Mouse (Mus musculus): ENCODE measurements around the gene Rrp12. TPM values are rescaled to one million over a fixed set of nuclear protein-coding genes. Genes with fewer than 3 reads are reported as not detected.
A peak's percentile ranks its signal among the peaks of the same experiment; 100 is the strongest.

Gene Rrp12
- total RNA-seq, 2 experiments from 2014 or later = 33.4 to 34.2 TPM

DNA sequence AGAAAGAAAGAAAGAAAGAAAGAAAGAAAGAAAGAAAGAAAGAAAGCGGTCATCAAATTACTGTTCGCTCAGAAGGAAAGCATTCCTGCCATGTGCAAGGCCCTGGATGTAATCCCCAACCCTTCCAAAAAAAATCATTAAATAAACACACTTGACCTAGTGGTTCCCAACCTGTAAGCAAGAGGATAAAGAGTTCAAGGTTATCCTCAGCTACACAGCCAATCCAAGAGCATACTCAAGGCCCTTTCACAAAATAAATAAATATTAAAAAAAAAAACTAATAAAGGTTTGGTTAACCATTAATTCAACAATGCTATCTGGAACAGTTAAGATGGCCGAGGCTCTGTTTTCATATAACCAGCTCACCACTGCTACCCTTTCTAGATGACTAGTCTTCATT lies 67.0 kb downstream of the Rrp12 start:
- no peak for TF ChIP-seq CTCF (conservative IDR thresholded peaks at IDR 0.05)
- no peak for DNase-seq (ENCODE audit: low spot score in 2 of 2)
- Histone ChIP-seq H3K4me3 (peak overlapping the region; percentile 80), H3K27ac (peak overlapping the region; percentile 98)

DNA sequence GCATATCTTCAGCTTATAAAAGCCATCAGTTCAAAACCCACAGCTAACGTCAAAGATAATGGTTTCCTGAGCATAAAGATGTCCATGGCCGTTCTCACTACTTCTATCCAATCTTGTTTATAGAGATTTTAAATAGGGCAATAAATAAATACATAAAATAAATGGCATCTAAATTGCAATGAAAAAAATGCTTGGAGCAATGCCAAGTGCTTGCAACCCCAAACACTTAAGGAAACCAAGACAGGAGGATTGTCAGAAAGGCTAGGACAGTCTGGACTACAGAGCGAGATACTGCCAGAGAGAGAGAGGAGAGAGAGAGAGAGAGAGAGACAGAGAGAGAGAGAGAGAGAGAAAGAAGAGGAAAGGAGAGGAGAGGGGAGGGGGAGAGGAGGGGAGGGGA lies 69.4 kb downstream of the Rrp12 start:
- DNase-seq (ENCODE audit: low spot score in 2 of 2) = no peak
- no peak for TF ChIP-seq CTCF (conservative IDR thresholded peaks at IDR 0.05)
- no peak overlapping the region for H3K27ac ChIP-seq
- H3K4me3 ChIP-seq = no peak overlapping the region

DNA sequence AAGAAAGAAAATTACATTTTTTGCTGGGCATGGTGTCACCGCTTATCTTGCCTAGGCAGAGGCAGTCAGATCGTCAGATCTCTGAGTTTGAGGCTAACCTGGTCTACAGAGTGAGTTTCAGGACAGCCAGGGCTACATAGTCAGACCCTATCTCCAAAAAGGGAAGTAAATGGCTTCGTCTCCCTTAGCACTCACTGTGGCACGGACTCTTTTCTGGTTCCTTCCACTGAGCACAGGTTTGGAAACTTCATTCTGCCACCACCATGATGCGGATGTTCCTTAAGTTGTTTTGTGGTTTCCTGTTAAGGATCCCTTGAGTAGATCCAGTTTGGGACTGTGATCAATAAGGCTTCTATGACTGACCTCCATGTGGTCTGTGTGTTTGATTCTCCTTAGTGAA lies 71.0 kb downstream of the Rrp12 start:
- no peak for DNase-seq (ENCODE audit: low spot score in 2 of 2)
- H3K4me3 ChIP-seq = no peak overlapping the region
- TF ChIP-seq CTCF (conservative IDR thresholded peaks at IDR 0.05) = no peak

DNA sequence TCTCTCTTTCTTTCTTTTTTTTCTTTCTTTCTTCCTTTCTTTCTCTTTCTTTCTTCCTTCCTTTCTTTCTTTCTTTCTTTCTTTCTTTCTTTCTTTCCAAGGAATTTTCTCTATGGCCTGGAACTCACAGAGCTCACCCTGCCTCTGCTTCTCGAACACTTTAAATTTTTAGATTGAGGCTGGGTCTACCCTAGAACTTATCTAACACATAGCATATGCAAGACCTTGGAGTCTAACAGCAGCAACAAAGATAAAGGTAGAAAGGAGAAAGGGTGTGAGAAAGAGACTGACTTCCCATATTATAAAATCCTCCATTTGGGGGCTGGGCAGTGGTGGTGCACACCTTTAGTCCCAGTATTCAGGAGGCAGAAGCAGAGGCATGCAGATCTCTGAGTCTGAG lies 73.4 kb downstream of the Rrp12 start:
- Histone ChIP-seq H3K27ac (no peak overlapping the region), H3K4me3 (no peak overlapping the region)
- no peak for TF ChIP-seq CTCF (conservative IDR thresholded peaks at IDR 0.05)
- no peak for DNase-seq (ENCODE audit: low spot score in 2 of 2)

More for the DNA sequence above, 71.0 kb downstream of the Rrp12 start:
- no peak overlapping the region for H3K27ac ChIP-seq

DNA sequence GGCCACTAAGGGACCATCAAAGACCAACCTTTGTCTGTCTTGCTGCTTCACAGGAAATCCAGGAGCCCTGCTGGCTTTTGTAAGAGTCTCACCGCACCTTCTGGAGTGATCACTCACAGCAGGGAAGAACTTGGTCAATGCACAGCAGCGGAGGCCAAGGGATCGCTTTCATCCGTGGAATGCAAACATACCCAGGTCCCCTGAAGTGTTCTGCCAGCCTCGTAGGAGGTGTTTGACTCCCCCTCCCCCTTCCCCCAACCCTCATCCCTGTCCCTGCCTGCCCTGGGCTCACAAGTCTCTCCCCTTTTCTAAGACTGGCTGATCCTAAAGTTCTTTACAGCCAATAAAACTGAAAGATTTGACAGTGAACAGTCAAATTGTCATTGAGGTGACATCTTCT lies 74.5 kb downstream of the Rrp12 start:
- no peak for TF ChIP-seq CTCF (conservative IDR thresholded peaks at IDR 0.05)
- Histone ChIP-seq H3K27ac (no peak overlapping the region), H3K4me3 (no peak overlapping the region)
- DNase-seq (ENCODE audit: low spot score in 2 of 2) = no peak

DNA sequence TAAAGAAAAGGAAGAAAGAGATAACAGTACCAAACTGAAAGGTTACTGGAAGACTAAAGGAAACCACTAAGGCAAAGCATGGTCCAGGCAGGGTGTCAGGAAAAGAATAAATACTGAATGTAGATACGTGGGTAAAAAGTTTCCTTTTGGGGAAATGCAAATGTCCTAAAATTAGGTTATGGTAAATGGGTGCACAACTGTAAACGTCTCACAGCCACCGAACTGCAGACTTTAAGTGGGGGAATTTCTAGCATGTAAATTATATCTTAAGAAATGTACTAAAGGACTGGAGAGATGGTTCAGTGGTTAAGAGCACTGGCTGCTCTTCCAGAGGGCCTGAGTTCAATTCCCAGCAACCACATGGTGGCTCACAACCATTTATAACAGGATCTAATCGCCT lies 77.2 kb downstream of the Rrp12 start:
- H3K27ac ChIP-seq = no peak overlapping the region
- DNase-seq (ENCODE audit: low spot score in 2 of 2) = no peak
- H3K4me3 ChIP-seq = no peak overlapping the region
- no peak for TF ChIP-seq CTCF (conservative IDR thresholded peaks at IDR 0.05)

DNA sequence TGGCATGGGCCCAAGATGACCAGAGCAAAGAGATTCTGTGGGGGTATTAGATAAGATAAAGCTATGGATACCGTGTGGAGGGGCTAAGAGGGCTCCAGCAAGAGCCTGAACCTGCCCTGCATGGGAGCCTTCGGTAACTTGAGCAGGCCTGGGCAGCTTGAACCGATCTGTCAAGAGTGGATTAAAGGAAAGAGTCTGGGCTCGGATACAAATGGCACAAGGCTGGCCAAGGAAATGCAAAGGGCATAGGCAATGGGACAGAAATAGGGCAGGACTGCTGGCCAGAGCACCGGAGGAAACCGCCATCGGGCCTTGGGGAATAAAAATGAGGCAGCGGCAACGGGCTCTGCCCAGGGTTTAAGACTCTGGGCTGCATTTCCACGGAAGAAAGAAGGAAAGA lies 78.6 kb downstream of the Rrp12 start:
- DNase-seq (ENCODE audit: low spot score in 2 of 2) = no peak
- Histone ChIP-seq H3K27ac (no peak overlapping the region), H3K4me3 (no peak overlapping the region)
- no peak for TF ChIP-seq CTCF (conservative IDR thresholded peaks at IDR 0.05)

DNA sequence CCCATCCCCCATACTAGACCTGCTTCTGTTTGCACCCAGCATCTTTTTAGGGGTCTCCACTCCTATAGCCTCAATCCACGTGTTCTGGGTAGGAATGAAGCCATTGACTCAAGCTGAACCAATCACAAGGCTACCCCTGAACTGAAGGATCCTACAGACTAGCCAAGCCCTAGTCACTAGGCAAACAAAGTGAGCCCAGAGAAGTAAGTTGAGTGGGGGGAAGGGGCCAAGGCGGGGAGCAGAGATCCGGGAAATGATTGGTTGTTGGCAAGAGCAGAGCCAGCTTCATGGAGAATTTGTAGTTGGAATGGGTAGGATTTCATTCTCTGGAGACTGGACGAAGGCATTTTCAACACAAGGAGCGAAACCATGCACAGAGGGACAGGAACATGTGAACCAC lies 79.1 kb downstream of the Rrp12 start:
- no peak for TF ChIP-seq CTCF (conservative IDR thresholded peaks at IDR 0.05)

DNA sequence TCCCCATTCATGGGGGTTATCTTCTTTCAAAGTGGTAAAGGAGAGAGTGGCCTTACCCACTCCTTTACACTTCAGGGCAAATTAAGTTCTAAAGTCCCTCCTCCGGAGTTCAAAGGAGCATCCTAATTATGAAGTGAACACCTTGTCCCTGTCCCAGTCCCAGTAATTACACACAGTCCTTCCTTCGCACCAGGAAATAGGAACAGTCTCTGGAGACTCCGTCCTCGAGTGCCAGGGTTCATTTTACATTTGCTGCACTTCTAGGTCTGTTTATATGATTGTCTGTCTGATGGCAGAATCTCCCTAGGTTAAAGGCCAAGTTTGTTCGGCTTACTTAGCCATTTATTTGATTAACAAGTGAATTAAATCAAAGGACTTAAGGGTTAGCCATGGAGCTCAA lies 79.6 kb downstream of the Rrp12 start:
- TF ChIP-seq CTCF (conservative IDR thresholded peaks at IDR 0.05) = no peak
- Histone ChIP-seq H3K27ac (no peak overlapping the region), H3K4me3 (no peak overlapping the region)
- DNase-seq (ENCODE audit: low spot score in 2 of 2) = no peak

More for the DNA sequence above, 79.1 kb downstream of the Rrp12 start:
- Histone ChIP-seq H3K27ac (no peak overlapping the region), H3K4me3 (no peak overlapping the region)
- no peak for DNase-seq (ENCODE audit: low spot score in 2 of 2)

DNA sequence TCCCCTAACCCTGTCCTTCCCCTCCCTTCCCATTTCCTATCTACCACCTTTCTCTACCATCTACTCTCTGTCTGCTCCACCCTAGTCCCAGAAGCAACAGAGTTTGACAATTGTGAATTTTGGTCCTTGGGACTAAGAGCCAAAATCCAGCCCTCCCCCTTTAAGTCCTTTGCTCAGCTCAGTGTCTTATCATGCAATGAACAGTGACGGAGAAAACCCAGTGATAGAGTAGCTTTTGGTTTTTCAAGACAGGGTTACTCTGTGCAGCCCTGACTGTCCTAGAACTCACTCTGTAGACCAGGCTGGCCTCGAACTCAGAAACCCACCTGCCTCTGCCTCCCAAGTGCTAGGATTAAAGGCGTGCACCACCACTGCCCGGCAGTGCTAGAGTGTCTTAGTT lies 82.6 kb downstream of the Rrp12 start:
- Histone ChIP-seq H3K4me3 (no peak overlapping the region), H3K27ac (no peak overlapping the region)
- DNase-seq (ENCODE audit: low spot score in 2 of 2) = no peak
- no peak for TF ChIP-seq CTCF (conservative IDR thresholded peaks at IDR 0.05)

Other genes with a start within 250 kb of the Rrp12 start
- 100 to 1,000 TPM; 232 to 244 TPM for gene Slit1, start 152.5 kb downstream of the Rrp12 start, total RNA-seq (2021)
- 1 to 10 TPM; 2.2 to 2.5 TPM for gene Arhgap19, start 94.1 kb downstream of the Rrp12 start, total RNA-seq (2021)
- 10 to 100 TPM; 22.0 to 27.1 TPM for gene Frat1, start 66.2 kb downstream of the Rrp12 start, total RNA-seq (2021)
- 10 to 100 TPM; 10.7 to 11.7 TPM for gene Frat2, start 48.0 kb downstream of the Rrp12 start, total RNA-seq (2021)
- gene Pgam1, start 15.8 kb upstream of the Rrp12 start, total RNA-seq (2021) = 100 to 1,000 TPM; 502 to 540 TPM
- 10 to 100 TPM; 27.6 to 35.4 TPM for gene Exosc1, start 37.2 kb upstream of the Rrp12 start, total RNA-seq (2021)
- 10 to 100 TPM; 45.2 to 47.3 TPM for gene Zdhhc16, start 37.3 kb upstream of the Rrp12 start, total RNA-seq (2021)
- 10 to 100 TPM; 30.9 to 39.2 TPM for gene Mms19, start 85.0 kb upstream of the Rrp12 start, total RNA-seq (2021)
- gene Ubtd1, start 85.6 kb upstream of the Rrp12 start, total RNA-seq (2021) = 10 to 100 TPM; 14.0 to 14.6 TPM
- not detected for gene Ankrd2, start 139.8 kb upstream of the Rrp12 start, total RNA-seq (2021)
- gene Hoga1, start 149.4 kb upstream of the Rrp12 start, total RNA-seq (2021) = 1 to 10 TPM; 7.4 to 8.6 TPM
- gene 4933411K16Rik, start 156.1 kb upstream of the Rrp12 start, total RNA-seq (2021) = 1 to 10 TPM; 1.6 to 1.9 TPM
- gene Morn4, start 190.2 kb upstream of the Rrp12 start, total RNA-seq (2021) = 10 to 100 TPM; 65.6 to 67.0 TPM
- 10 to 100 TPM; 62.5 to 68.2 TPM for gene Pi4k2a, start 194.3 kb upstream of the Rrp12 start, total RNA-seq (2021)
- 10 to 100 TPM; 18.0 to 20.7 TPM for gene Avpi1, start 232.9 kb upstream of the Rrp12 start, total RNA-seq (2021)

All from layer of hippocampus, adult 2 months (tissue).